Mouse (Mus musculus): ENCODE data around the gene Twsg1.

DNA sequence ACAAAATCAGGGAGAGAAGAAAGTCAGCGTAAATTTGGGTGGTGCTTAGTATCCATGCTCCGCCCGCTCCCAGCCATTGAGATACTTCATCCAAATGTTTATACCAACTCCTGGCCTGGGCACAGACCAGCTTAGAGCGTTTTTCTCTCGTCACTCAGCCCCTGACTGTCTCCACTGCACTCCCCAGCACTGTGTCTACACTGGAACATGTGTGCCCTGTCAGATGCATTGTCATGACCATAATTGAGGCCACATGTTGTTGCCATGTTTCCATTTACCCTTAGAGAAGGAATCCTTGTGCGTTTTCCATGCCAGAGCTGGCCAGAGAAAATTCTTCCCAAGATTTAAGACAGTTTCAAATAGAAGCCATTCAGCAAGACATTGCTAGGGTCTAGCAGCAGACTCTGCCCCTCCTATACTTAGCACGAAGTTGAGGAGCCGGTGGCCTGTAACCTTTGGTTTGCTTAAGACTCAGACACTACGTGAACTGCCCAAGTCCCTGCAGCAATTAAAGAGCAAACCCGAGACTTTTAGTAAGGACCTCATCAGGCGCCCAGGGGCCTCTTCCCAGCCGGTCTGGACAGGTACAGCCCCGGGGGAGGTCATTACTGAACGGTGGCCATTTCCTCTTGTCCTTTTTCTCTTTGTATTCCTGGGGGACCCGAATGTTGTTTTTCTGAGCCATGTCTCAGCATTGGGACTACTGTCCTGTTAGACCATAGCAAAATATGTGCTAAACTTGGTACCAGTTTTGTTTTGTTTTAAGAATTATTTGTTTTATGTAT lies 39.5 kb downstream of the Twsg1 start:
- TF ChIP-seq CTCF (IDR thresholded peaks at IDR 0.05; ENCODE audit: extremely low read depth, insufficient read length, insufficient replicate concordance, low read depth, low read length) (no peak), POLR2A (IDR thresholded peaks at IDR 0.05; ENCODE audit: low read depth, low read length) (no peak)
